10 mouse cellular contexts compared by ENCODE assay signal in the genomic region with DNA sequence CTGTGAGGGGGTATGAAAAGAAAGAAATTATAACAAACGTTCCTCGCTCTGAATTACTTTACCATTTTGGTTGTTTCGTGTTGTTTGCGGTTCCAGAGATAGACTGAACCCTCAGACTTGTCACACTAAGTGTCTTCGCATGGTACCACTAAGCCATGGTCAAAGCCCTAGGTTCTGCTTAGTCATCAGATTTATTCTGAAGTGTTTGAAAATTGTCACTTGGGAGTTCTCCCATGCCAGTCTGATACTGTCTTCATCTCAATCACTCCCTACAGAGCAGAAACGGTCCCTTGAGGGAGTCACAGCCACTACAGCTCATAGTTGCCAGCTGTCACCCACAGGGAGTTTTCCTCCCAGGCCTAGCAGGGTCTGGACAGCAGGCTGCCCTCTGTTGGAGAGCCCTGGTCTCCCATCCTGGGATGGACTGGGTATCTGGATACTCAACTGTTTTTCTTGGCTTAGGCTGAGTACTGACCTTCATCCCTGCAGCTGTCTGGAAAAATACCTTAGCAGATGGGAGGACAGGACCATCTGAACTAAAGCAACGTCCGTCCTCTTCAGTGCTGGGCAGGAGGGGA. TPM values are rescaled to one million over a fixed set of nuclear protein-coding genes. Genes with fewer than 3 reads are reported as not detected.
DNase-seq lines count a peak whose midpoint lies in the region; ATAC-seq and TF ChIP-seq lines count a peak whose summit lies in the region.
"Had no signal": no experiment of that assay in that cellular context is flagged by ENCODE, and none has a peak within 500 bp of the region (broad histone marks: within the 10 kb centered on the region; RNA-seq: fewer than 3 reads in every experiment).

No protein-coding gene starts in this region.

- no peak overlapping the region for H3K4me3 ChIP-seq in hindbrain, embryonic 10.5 days
- H3K4me3 ChIP-seq in hindbrain, embryonic 13.5 days = no peak overlapping the region
- no peak overlapping the region for H3K4me3 ChIP-seq in C2C12 (ENCODE audit: insufficient read depth, poor library complexity, severe bottlenecking)
- H3K4me3 ChIP-seq: heart, embryonic 13.5 days; lung, embryonic 15.5 days had no signal

- TF ChIP-seq CTCF in C2C12 (IDR thresholded peaks at IDR 0.05; ENCODE audit: control insufficient read depth, insufficient read depth, insufficient read length) (peak; percentile 49), Patski (IDR thresholded peaks at IDR 0.05) (peak; percentile 65)

- no peak overlapping the region for H3K4me2 ChIP-seq in hindbrain, embryonic 13.5 days
- H3K4me2 ChIP-seq: heart, embryonic 13.5 days; lung, embryonic 15.5 days had no signal

- peaks cover 28% of the 10 kb centered on the region for H3K36me3 ChIP-seq in hindbrain, embryonic 10.5 days
- peaks cover 51% of the 10 kb centered on the region for H3K36me3 ChIP-seq in hindbrain, embryonic 13.5 days
- no peaks in the 10 kb centered on the region for H3K36me3 ChIP-seq in C2C12 (ENCODE audit: control insufficient read depth, insufficient read depth)
- H3K36me3 ChIP-seq: heart, embryonic 13.5 days; lung, embryonic 15.5 days had no signal

- 69% methylated on average over 8 of the region's 8 CpGs for whole genome bisulfite sequencing in hindbrain, embryonic 10.5 days
- WGBS in hindbrain, embryonic 13.5 days = 77% methylated on average over 8 of the region's 8 CpGs

- H3K9me3 ChIP-seq in hindbrain, embryonic 10.5 days = no peaks in the 10 kb centered on the region
- H3K9me3 ChIP-seq in hindbrain, embryonic 13.5 days = no peaks in the 10 kb centered on the region
- H3K9me3 ChIP-seq: heart, embryonic 13.5 days; lung, embryonic 15.5 days had no signal

- no peaks in the 10 kb centered on the region for H3K79me3 ChIP-seq in C2C12 (ENCODE audit: low read depth)

- in situ Hi-C loops in Patski (cut with MboI; ENCODE audit: low pct_unique_long_range_greater_than_20kb) = loop anchor here (5.0 kb wide), 1 partner anchor 99 kb away; no protein-coding TSS in a partner anchor

- no peak overlapping the region for H3K27ac ChIP-seq in hindbrain, embryonic 10.5 days
- H3K27ac ChIP-seq in hindbrain, embryonic 13.5 days = no peak overlapping the region
- H3K27ac ChIP-seq: heart, embryonic 13.5 days; lung, embryonic 15.5 days had no signal

- no peaks in the 10 kb centered on the region for H3K79me2 ChIP-seq in C2C12 (ENCODE audit: control insufficient read depth, insufficient read depth)

- no peak overlapping the region for H3ac ChIP-seq in C2C12 (ENCODE audit: control insufficient read depth, insufficient read length, low read depth)

- peaks cover 10% of the 10 kb centered on the region; the same call in 1 of the 2 replicates for H3K27me3 ChIP-seq in hindbrain, embryonic 10.5 days (ENCODE audit: insufficient read depth, poor library complexity, severe bottlenecking)
- H3K27me3 ChIP-seq in hindbrain, embryonic 13.5 days = no peaks in the 10 kb centered on the region
- H3K27me3 ChIP-seq in C2C12 (ENCODE audit: control insufficient read depth, insufficient read depth, insufficient read length) = peaks cover 28% of the 10 kb centered on the region
- no peaks in the 10 kb centered on the region for H3K27me3 ChIP-seq in Patski

- H3K4me1 ChIP-seq in hindbrain, embryonic 10.5 days (replicated peaks) = peaks cover 14% of the 10 kb centered on the region; the same call in 1 of the 2 replicates
- no peaks in the 10 kb centered on the region for H3K4me1 ChIP-seq in hindbrain, embryonic 13.5 days (replicated peaks)
- H3K4me1 ChIP-seq: heart, embryonic 13.5 days; lung, embryonic 15.5 days had no signal

- DNase-seq in hindbrain, embryonic 10.5 days (ENCODE audit: low spot score) = peak; percentile 16
- no peak for DNase-seq in Patski (ENCODE audit: low read depth, low spot score)
- DNase-seq in kidney, postnatal 14 days = peak; percentile 40
- no peak for DNase-seq in frontal cortex, postnatal 25 days (ENCODE audit: low spot score in 2 of 2)
- DNase-seq in layer of hippocampus, adult 8-10 months (ENCODE audit: low spot score in 2 of 2) = no peak

- ATAC-seq in hindbrain, embryonic 13.5 days (ENCODE audit: low FRiP score) = no peak
- ATAC-seq in Patski = no peak
- no peak for ATAC-seq in granulocyte monocyte progenitor cell, adult 5-6 weeks (replicated peaks; ENCODE audit: poor library complexity, severe bottlenecking)

- H3K9ac ChIP-seq in hindbrain, embryonic 13.5 days = no peak overlapping the region
- H3K9ac ChIP-seq: lung, embryonic 15.5 days had no signal

- CTCF ChIA-PET in Patski (lab: Charles Lee) = interaction anchor here (0.9 to 5.6 kb wide), 3 partner anchors 31 to 103 kb away, joined by 3 to 28 read pairs (median 5); no protein-coding TSS in a partner anchor

- POLR2A ChIA-PET in Patski (lab: Charles Lee) = no interaction called here

TF ChIP-seq in C2C12, 6 proteins besides CTCF, POLR2A, EP300 and RAD21:
- TF ChIP-seq CEBPB (IDR thresholded peaks at IDR 0.05; ENCODE audit: low read depth) = no peak
- no peak for TF ChIP-seq FOSL1 (IDR thresholded peaks at IDR 0.05; ENCODE audit: insufficient read depth, low read length, poor library complexity, severe bottlenecking)
- no peak for TF ChIP-seq MAX (IDR thresholded peaks at IDR 0.05)
- TF ChIP-seq USF1 (IDR thresholded peaks at IDR 0.05; ENCODE audit: low read depth) = no peak
- no peak for TF ChIP-seq MYOG (IDR thresholded peaks at IDR 0.05; ENCODE audit: control insufficient read depth, extremely low read depth, insufficient read length)
- TF ChIP-seq MYOD1 (IDR thresholded peaks at IDR 0.05; ENCODE audit: control insufficient read depth, insufficient read length, low read depth) = no peak
TF ChIP-seq in C2C12: peak in this region for 0.

RNA-seq across cellular contexts. Expression of a gene that starts 15.0 kb away (rescaled TPM):
- polyA plus RNA-seq in hindbrain, embryonic 10.5 days (2016; fragmentation: Nextera tagmentation; extraction: Ambion mirVana) = 17.9 and 21.9 TPM in 2 replicates
- polyA plus RNA-seq in hindbrain, embryonic 13.5 days (2015; fragmentation: Nextera tagmentation; extraction: Ambion mirVana) = 20.0 and 22.1 TPM in 2 replicates
- polyA plus RNA-seq in C2C12 (2012; fragmentation: generic; extraction: Trizol) (25.8 TPM), Patski (2021) (76.8 TPM)
- total RNA-seq in granulocyte monocyte progenitor cell, adult 5-6 weeks (2014; fragmentation: Nextera tagmentation) = 12.1 and 13.6 TPM in 2 replicates
- total RNA-seq in granulocyte monocyte progenitor cell, adult 5-6 weeks (2017) = 7.6 and 13.8 TPM in 2 replicates
- total RNA-seq in layer of hippocampus, adult 8-10 months (2022) = 100 to 1,000 TPM in 1 of 4 experiments, 10 to 100 TPM in 3; 95.0 to 107 (median 98.9) TPM

RNA-seq across cellular contexts. Expression of a gene that starts 30.9 kb away (rescaled TPM):
- polyA plus RNA-seq in hindbrain, embryonic 10.5 days (2016; fragmentation: Nextera tagmentation; extraction: Ambion mirVana) = 110 and 151 TPM in 2 replicates
- 211 and 221 TPM in 2 replicates for polyA plus RNA-seq in hindbrain, embryonic 13.5 days (2015; fragmentation: Nextera tagmentation; extraction: Ambion mirVana)
- 24.4 TPM for polyA plus RNA-seq in C2C12 (2012; fragmentation: generic; extraction: Trizol)
- 155 TPM for polyA plus RNA-seq in Patski (2021)
- total RNA-seq in granulocyte monocyte progenitor cell, adult 5-6 weeks (2014; fragmentation: Nextera tagmentation) = 51.9 and 54.4 TPM in 2 replicates
- 17.9 and 19.9 TPM in 2 replicates for total RNA-seq in granulocyte monocyte progenitor cell, adult 5-6 weeks (2017)
- total RNA-seq in layer of hippocampus, adult 8-10 months (2022) = 100 to 1,000 TPM; 214 to 267 (median 229) TPM

RNA-seq across cellular contexts. Expression of a gene that starts 36.5 kb away (rescaled TPM):
- 29.8 and 33.5 TPM in 2 replicates for polyA plus RNA-seq in hindbrain, embryonic 10.5 days (2016; fragmentation: Nextera tagmentation; extraction: Ambion mirVana)
- polyA plus RNA-seq in hindbrain, embryonic 13.5 days (2015; fragmentation: Nextera tagmentation; extraction: Ambion mirVana) = 28.4 and 30.7 TPM in 2 replicates
- polyA plus RNA-seq in C2C12 (2012; fragmentation: generic; extraction: Trizol) = 31.8 TPM
- 106 TPM for polyA plus RNA-seq in Patski (2021)
- 3.2 TPM in 1 of 2 replicates, not detected in the other for total RNA-seq in granulocyte monocyte progenitor cell, adult 5-6 weeks (2014; fragmentation: Nextera tagmentation)
- 0.15 and 0.95 TPM in 2 replicates for total RNA-seq in granulocyte monocyte progenitor cell, adult 5-6 weeks (2017)
- 100 to 1,000 TPM; 310 to 386 (median 350) TPM for total RNA-seq in layer of hippocampus, adult 8-10 months (2022)

RNA-seq across cellular contexts. Expression of a gene that starts 36.7 kb away (rescaled TPM):
- 24.4 and 39.4 TPM in 2 replicates for polyA plus RNA-seq in hindbrain, embryonic 10.5 days (2016; fragmentation: Nextera tagmentation; extraction: Ambion mirVana)
- polyA plus RNA-seq in hindbrain, embryonic 13.5 days (2015; fragmentation: Nextera tagmentation; extraction: Ambion mirVana) = 86.3 and 88.5 TPM in 2 replicates
- 0.29 TPM for polyA plus RNA-seq in C2C12 (2012; fragmentation: generic; extraction: Trizol)
- 0.44 TPM for polyA plus RNA-seq in Patski (2021)
- total RNA-seq in granulocyte monocyte progenitor cell, adult 5-6 weeks (2014; fragmentation: Nextera tagmentation) = 1.4 TPM in 1 of 2 replicates, not detected in the other
- total RNA-seq in granulocyte monocyte progenitor cell, adult 5-6 weeks (2017) = 0.30 and 0.31 TPM in 2 replicates
- total RNA-seq in layer of hippocampus, adult 8-10 months (2022) = 100 to 1,000 TPM; 807 to 850 (median 831) TPM

RNA-seq across cellular contexts. Expression of a gene that starts 39.8 kb away (rescaled TPM):
- polyA plus RNA-seq in hindbrain, embryonic 10.5 days (2016; fragmentation: Nextera tagmentation; extraction: Ambion mirVana) = 222 and 255 TPM in 2 replicates
- polyA plus RNA-seq in hindbrain, embryonic 13.5 days (2015; fragmentation: Nextera tagmentation; extraction: Ambion mirVana) = 308 and 330 TPM in 2 replicates
- polyA plus RNA-seq in C2C12 (2012; fragmentation: generic; extraction: Trizol) (170 TPM), Patski (2021) (307 TPM)
- total RNA-seq in granulocyte monocyte progenitor cell, adult 5-6 weeks (2014; fragmentation: Nextera tagmentation) = 62.3 and 72.1 TPM in 2 replicates
- 80.4 and 83.9 TPM in 2 replicates for total RNA-seq in granulocyte monocyte progenitor cell, adult 5-6 weeks (2017)
- total RNA-seq in layer of hippocampus, adult 8-10 months (2022) = 100 to 1,000 TPM; 260 to 271 (median 262) TPM

Comparison
In these comparisons a context has a peak if more than half of its experiments do, and no peak if none do; other contexts are left out.
1. DNase-seq: peak in hindbrain, embryonic 10.5 days (single experiment) and kidney, postnatal 14 days (single experiment); none in Patski (single experiment), frontal cortex, postnatal 25 days (0 of 2) and layer of hippocampus, adult 8-10 months (0 of 2).